Mouse (Mus musculus) heart, embryonic 16.5 days (tissue): ENCODE measurements at regions not wholly inside any gene's neighbourhood (a gene's known extent, or its start where the extent isn't known, plus 50 kb on each side); places are given as distances from the start of the nearest gene placed in this dataset.

Experiments
- ATAC-seq: fragments of 200-750 bp; cut with Nextera tagmentation; replicated peaks from 2 replicates; pipeline ENCODE4 v1.8.0; 2017; ENCODE audit warnings: moderate number of reproducible peaks; ENCODE audit not compliant: insufficient read depth, low FRiP score; ENCODE audit errors: extremely low read depth
- H3K27ac ChIP-seq: fragments of 300-500 bp; sonication (generic); 2 replicates; pipeline ENCODE4 v1.5.1; 2014; ENCODE audit warnings: mild to moderate bottlenecking, low read length, control low read depth, moderate library complexity
- H3K27me3 ChIP-seq: fragments of 300-500 bp; sonication (generic); 2 replicates; pipeline ENCODE4 v1.6.1; 2014; ENCODE audit warnings: low read length, mixed read lengths; ENCODE audit not compliant: control insufficient read depth, insufficient read depth
- H3K36me3 ChIP-seq: fragments of 300-500 bp; sonication (generic); 2 replicates; pipeline ENCODE4 v1.6.1; 2014; ENCODE audit not compliant: control insufficient read depth, insufficient read depth
- H3K4me1 ChIP-seq: fragments of 300-500 bp; sonication (generic); 2 replicates; pipeline ENCODE4 v1.6.1; 2014; ENCODE audit warnings: low read length, mixed read lengths; ENCODE audit not compliant: control insufficient read depth, insufficient read depth
- H3K4me2 ChIP-seq: fragments of 300-500 bp; sonication (generic); 2 replicates; pipeline ENCODE4 v1.6.1; 2014; ENCODE audit warnings: low read depth, mild to moderate bottlenecking, control low read depth, low read length
- H3K4me3 ChIP-seq: fragments of 300-500 bp; sonication (generic); 2 replicates; pipeline ENCODE4 v1.5.1; 2014; ENCODE audit warnings: mild to moderate bottlenecking, control low read depth, low read length
- H3K9ac ChIP-seq: fragments of 300-500 bp; sonication (generic); 2 replicates; pipeline ENCODE4 v1.6.1; 2014; ENCODE audit warnings: low read length, control low read depth
- H3K9me3 ChIP-seq: fragments of 300-500 bp; sonication (generic); replicated peaks from 2 replicates; pipeline ENCODE4 v1.6.1; 2016; ENCODE audit warnings: low read length; ENCODE audit not compliant: control insufficient read depth
- WGBS: fragments of 180-500 bp; shearing (Covaris S2); extraction: QIAGEN DNeasy Blood & Tissue Kit; methylation state at CpG from one replicate; pipeline ENCODE4 v1.1.7; 2014; 5-methylcytosine and 5-hydroxymethylcytosine counted together

DNA sequence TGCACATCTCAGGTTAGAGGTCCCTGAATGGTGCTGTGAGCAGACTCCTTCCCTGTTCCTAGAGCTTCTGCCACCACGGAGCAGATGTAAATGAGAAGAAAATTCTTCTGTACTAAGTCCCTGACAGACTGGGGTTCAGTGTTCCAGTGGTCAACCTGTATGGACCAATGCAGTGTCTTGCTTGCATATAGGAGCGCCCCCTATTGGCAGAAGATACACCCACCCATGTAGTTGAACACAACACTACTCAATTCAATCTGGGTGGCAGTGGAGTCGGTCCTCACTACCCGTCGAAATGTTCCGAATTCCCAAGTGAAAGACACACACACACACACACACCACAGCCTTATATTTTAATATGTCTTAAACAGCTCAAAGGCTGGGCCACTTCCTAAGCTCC, 94.6 kb downstream of the Psmg1 start:
- Histone ChIP-seq H3K36me3 (no peaks in the 10 kb centered on the region), H3K9me3 (no peaks in the 10 kb centered on the region), H3K27ac (no peak overlapping the region), H3K27me3 (no peaks in the 10 kb centered on the region), H3K4me1 (no peaks in the 10 kb centered on the region), H3K4me2 (no peak overlapping the region), H3K9ac (no peak overlapping the region), H3K4me3 (no peak overlapping the region)
- no peak for ATAC-seq
- 70% methylated on average over 6 of the region's 6 CpGs for WGBS

DNA sequence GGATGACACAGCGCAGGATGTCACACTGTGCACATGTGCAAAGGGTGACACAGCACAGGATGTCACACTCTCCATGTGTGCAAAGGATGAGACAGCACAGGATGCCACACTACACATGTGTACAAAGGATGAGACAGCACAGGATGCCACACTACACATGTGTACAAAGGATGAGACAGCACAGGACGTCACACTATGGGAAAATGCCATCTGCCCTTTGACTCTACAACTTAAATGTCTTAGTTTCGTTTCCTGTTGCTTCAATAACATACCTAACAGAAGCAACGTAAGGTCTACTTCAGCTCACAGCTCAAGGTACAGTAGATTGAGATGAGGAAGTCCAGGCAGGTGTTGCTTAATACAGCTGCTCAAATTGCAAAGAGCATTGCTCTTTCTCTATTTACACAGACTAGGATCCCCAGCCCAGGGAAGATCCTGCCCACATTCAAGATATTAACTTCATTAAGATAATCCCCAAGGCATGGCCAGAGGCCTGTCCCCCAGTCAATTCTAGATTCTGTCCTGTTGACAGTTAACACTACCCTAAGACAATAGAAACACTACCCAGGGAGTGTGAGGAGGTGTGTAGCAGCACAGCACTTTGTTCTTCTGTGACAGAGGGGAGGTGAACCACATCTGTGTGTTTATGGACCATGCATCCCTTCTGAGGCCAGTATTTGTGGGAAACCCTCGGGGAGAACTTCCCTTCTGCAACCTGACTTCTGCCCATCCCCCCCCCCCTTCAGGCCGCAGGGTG, 97.0 kb downstream of the Psmg1 start:
- Histone ChIP-seq H3K4me3 (no peak overlapping the region), H3K9ac (no peak overlapping the region), H3K27me3 (no peaks in the 10 kb centered on the region), H3K36me3 (no peaks in the 10 kb centered on the region), H3K4me1 (no peaks in the 10 kb centered on the region), H3K27ac (peak overlapping the region; percentile 43; the same call in 1 of the 2 replicates), H3K9me3 (no peaks in the 10 kb centered on the region), H3K4me2 (no peak overlapping the region)
- peak; percentile 63; the same call in 1 of the 2 replicates for ATAC-seq
- 61% methylated on average over 6 of the region's 6 CpGs for WGBS

DNA sequence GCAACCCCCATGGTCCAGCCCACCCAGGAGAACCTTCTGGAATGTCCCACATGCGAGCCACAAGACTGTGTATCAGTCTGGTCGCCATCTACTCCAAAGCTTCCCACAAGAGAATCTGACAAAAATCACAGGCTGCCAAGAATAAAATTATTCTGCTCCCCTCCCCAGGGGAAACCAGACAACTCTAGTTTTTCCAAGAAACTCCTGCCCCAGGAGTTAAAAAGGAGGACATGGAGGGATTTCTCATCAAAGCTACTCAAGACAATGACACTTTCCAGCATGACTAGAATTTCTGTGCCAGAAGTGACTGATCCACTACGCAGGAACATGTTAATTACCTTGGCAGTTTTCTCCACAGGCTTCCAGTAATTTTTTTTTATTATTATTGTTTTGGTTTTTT, 98.4 kb downstream of the Psmg1 start:
- Histone ChIP-seq H3K9me3 (no peaks in the 10 kb centered on the region; the same call in 1 of the 2 replicates), H3K4me3 (no peak overlapping the region), H3K36me3 (no peaks in the 10 kb centered on the region), H3K4me2 (no peak overlapping the region), H3K27me3 (no peaks in the 10 kb centered on the region), H3K9ac (no peak overlapping the region), H3K27ac (no peak overlapping the region), H3K4me1 (no peaks in the 10 kb centered on the region)
- ATAC-seq: no peak
- WGBS: 76% methylated on average over 3 of the region's 3 CpGs

DNA sequence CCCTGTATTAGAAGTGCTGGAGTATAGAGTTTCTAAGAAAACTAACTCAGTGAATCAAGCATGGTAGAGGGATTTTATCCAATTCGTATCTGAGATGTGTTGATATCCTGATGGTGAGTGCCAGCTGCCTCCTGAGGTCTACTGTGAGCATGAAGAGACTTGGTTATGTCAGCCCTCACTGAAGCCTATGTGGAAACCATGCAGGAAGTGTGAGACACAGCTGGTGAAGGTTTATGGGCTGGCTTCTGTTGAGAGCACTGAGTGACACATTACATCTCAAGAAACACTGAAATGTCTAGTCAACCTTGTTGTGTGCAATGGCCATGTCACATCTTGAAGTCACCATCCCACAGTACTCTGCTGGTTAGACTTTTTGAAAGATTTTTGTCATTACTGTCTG, 104.6 kb downstream of the Psmg1 start:
- H3K27ac ChIP-seq: no peak overlapping the region
- ATAC-seq: no peak
- H3K36me3 ChIP-seq: no peaks in the 10 kb centered on the region
- H3K9ac ChIP-seq: no peak overlapping the region
- no peaks in the 10 kb centered on the region for H3K4me1 ChIP-seq
- no peaks in the 10 kb centered on the region for H3K27me3 ChIP-seq
- 60% methylated on average over 1 of the region's 1 CpGs for WGBS
- H3K4me3 ChIP-seq: no peak overlapping the region
- no peaks in the 10 kb centered on the region; the same call in 1 of the 2 replicates for H3K9me3 ChIP-seq
- no peak overlapping the region for H3K4me2 ChIP-seq

DNA sequence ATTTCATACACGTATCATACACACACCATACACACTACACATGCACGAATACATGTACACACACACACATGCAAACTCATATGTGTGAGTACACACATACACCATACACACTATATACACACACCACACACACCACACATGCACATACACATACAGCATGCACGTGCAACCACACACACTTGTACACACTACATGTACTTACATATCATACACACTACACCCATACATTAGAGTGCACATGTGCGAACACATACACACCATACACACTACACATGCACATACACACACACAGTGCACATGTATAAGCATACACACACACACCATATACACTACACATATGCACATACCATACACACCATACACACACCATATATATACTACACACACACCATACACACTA, 117.5 kb downstream of the Psmg1 start:
- H3K9ac ChIP-seq: no peak overlapping the region
- no peaks in the 10 kb centered on the region for H3K9me3 ChIP-seq
- H3K4me3 ChIP-seq: no peak overlapping the region
- H3K4me1 ChIP-seq: no peaks in the 10 kb centered on the region
- WGBS: 93% methylated on average over 4 of the region's 4 CpGs
- no peaks in the 10 kb centered on the region for H3K27me3 ChIP-seq
- H3K27ac ChIP-seq: no peak overlapping the region
- H3K4me2 ChIP-seq: no peak overlapping the region
- no peaks in the 10 kb centered on the region for H3K36me3 ChIP-seq
- no peak for ATAC-seq

DNA sequence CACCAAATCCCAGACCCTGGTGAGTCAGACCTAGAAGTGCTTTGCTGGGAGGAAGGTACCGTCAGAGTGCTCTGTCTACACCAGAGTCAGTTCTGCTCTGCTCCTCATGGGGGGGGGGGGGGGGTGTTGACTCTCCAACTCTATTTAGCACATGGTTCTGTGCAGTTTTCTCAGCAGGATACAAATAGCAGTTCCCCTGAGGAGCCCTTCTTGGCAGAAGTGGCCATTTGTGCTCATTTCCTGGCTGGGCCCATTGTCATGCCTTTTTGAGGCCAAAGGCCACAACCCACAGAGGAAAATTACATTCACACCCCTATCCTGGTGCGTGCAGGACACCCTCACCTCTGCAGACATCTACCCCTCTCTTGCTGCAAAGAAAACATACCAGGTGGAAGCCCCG, 118.3 kb downstream of the Psmg1 start:
- no peaks in the 10 kb centered on the region for H3K4me1 ChIP-seq
- H3K27ac ChIP-seq: peak overlapping the region; percentile 33
- H3K9me3 ChIP-seq: no peaks in the 10 kb centered on the region
- H3K9ac ChIP-seq: no peak overlapping the region
- H3K4me2 ChIP-seq: no peak overlapping the region
- 56% methylated on average over 3 of the region's 3 CpGs for WGBS
- H3K4me3 ChIP-seq: no peak overlapping the region
- no peaks in the 10 kb centered on the region for H3K27me3 ChIP-seq
- ATAC-seq: 0 out of 2 replicates have a peak, but pooled peaks have one; percentile 33
- H3K36me3 ChIP-seq: no peaks in the 10 kb centered on the region

DNA sequence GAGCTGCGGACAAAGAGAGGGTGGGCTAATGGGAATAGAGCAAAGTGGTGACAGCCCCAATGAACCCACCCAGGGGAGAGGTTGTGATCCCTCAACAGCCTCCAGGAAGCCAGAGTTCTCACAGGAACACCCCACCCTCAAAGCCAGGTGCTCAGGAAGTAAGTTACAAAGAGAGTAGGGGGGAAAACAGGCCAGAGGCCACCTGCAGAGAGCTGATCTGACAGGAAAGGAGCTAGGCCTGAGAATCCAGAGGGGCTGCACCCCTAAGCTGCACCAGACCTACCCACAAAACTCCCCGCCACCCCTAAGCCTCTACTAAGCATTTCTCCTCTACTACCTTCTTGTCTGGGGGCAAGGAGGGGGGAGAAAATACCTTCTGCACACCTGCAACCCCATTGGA, 120.5 kb downstream of the Psmg1 start:
- Histone ChIP-seq H3K9ac (no peak overlapping the region), H3K36me3 (no peaks in the 10 kb centered on the region), H3K4me1 (no peaks in the 10 kb centered on the region), H3K4me3 (no peak overlapping the region), H3K27ac (peak overlapping the region; percentile 73), H3K4me2 (no peak overlapping the region), H3K27me3 (no peaks in the 10 kb centered on the region), H3K9me3 (no peaks in the 10 kb centered on the region)
- ATAC-seq: peak; percentile 46
- WGBS: 65% methylated on average over 2 of the region's 2 CpGs

DNA sequence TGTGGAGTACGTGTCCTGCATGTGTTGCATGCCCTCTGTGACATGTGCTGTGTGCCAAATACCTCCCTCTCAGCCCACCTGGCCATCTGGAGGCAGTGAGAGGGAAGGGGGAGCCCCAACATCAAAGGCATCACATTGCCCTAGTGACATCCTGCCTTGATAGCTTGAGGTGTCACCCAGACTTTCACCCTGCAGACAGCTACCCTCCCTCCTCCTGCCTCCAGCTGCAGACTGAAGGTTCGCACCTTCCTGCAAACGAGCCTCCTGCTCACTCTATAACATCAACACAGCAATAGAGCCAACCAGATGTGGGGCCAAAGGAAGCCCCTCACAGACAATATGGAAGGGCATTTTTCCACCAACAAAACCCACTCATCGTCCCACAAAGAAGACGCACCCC, 121.3 kb downstream of the Psmg1 start:
- ATAC-seq: peak; percentile 38
- Histone ChIP-seq H3K36me3 (no peaks in the 10 kb centered on the region), H3K27me3 (no peaks in the 10 kb centered on the region), H3K9me3 (no peaks in the 10 kb centered on the region), H3K4me3 (no peak overlapping the region), H3K4me2 (no peak overlapping the region), H3K4me1 (no peaks in the 10 kb centered on the region), H3K9ac (no peak overlapping the region), H3K27ac (peak overlapping the region; percentile 73; the same call in 1 of the 2 replicates)
- WGBS: 43% methylated on average over 5 of the region's 5 CpGs

DNA sequence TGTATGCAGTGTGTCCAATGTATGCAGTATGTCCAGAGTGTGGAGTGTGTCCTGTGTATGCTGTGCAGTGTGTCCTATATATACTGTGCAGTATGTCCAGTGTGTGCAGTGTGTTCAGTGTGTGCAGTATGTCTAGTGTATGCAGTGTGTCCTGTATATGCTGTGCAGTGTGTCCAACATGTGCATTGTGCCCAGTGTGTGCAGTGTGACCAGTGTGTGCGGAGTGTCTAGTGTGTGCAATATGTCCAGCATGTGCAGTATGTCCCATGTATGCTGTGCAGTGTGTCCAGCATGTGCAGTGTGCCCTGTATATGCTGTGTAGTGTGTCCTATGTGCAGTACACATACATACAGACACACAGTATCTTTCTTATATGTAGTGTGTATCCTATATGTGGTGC, 121.9 kb downstream of the Psmg1 start:
- ATAC-seq: no peak
- Histone ChIP-seq H3K4me2 (no peak overlapping the region), H3K27me3 (no peaks in the 10 kb centered on the region), H3K9ac (no peak overlapping the region), H3K36me3 (no peaks in the 10 kb centered on the region), H3K4me3 (no peak overlapping the region), H3K4me1 (peaks cover 4% of the 10 kb centered on the region; the same call in 1 of the 2 replicates), H3K27ac (no peak overlapping the region), H3K9me3 (no peaks in the 10 kb centered on the region)
- 92% methylated on average over 1 of the region's 1 CpGs for WGBS
